Mouse (Mus musculus): Measurements from ENCODE around the gene Cysltr2. TPM values are rescaled to one million over a fixed set of nuclear protein-coding genes. Genes with fewer than 3 reads are reported as not detected.

The Cysltr2 gene
- 0.91 and 2.0 TPM in 2 replicates for polyA plus RNA-seq (2015; fragmentation: Nextera tagmentation; extraction: Ambion mirVana)

DNA sequence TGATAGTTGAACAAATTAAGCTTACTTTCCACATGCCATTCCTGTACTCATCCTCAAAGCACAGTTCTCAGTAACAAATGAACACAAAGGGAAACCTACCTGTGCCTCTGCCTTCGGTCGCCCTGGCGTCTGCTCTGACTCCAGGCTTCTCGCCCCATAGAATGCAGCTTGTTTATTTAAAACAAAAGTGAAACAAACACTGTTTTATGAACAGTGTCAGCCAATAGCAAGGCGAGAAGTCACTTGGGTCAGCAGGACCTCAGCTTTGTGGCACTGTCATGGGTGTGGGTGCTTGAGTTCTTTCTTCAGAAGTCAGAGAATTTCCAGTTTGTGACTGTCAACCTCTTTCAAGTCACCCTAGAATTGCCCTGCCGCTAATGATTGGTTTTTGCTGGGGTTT lies at the start of gene Cysltr2:
Cysltr2 (minus strand) TSS at position 178 of the 400 bp plus-strand sequence.
- H3K27ac ChIP-seq (ENCODE audit: low read length), result no peak within 1 kb of the TSS
- H3K9ac ChIP-seq (ENCODE audit: low read length), result no peak within 1 kb of the TSS
- no peak for ATAC-seq (replicated peaks; ENCODE audit: extremely low read depth, insufficient read depth, low FRiP score)
- H3K27me3 ChIP-seq (ENCODE audit: control insufficient read depth, insufficient read depth, low read length), result no peaks in the 10 kb centered on the region; the same call in 1 of the 2 replicates
- H3K36me3 ChIP-seq (ENCODE audit: control insufficient read depth, insufficient read depth), result no peaks in the 10 kb centered on the region
- no peak within 1 kb of the TSS for H3K4me2 ChIP-seq (ENCODE audit: low read depth, low read length)
- H3K4me3 ChIP-seq (ENCODE audit: low read length), result no peak within 1 kb of the TSS
- 70% methylated on average over 6 of the region's 6 CpGs for WGBS
- no peaks in the 10 kb centered on the region for H3K4me1 ChIP-seq (ENCODE audit: control insufficient read depth, insufficient read depth, low read length)
- no peaks in the 10 kb centered on the region; the same call in 1 of the 2 replicates for H3K9me3 ChIP-seq (replicated peaks; ENCODE audit: control insufficient read depth, low read length)

DNA sequence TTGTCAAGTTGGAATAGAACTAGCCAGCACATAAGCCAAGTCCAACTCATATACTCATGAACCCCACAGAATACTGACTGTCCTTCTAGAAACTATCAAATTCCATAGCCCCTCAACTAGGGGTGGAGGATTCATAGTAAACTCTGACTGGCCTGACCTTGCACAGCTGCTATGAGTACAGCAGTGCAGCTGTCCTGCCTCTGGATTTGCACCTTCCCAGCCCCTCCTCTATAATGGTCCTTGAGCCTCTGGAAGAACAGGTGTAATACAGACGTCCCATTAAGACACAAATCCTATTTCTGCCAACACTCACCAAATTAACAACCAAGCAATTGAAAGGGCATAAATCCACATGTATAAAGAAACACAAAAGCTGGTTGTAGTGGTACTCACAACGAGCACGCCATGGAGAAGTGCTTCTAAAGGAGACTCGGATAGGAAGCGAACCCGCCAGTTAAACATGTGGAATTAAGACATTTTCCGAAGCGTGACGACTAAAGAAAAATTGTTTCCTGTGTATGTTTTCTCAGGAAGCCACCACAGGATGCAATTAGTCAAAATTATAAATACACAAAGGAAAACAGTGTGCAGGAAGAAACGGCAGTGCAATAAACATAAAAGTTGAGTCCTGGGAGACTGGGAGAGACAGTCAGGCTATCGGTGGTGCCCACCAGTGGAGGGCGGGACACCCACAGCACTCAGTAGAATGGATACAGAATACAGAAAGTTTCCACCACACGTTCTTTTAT lies 46.1 kb upstream of the Cysltr2 start:
- no peaks in the 10 kb centered on the region for H3K36me3 ChIP-seq (ENCODE audit: control insufficient read depth, insufficient read depth)
- no peaks in the 10 kb centered on the region for H3K4me1 ChIP-seq (ENCODE audit: control insufficient read depth, insufficient read depth, low read length)
- H3K27ac ChIP-seq (ENCODE audit: low read length), result no peak overlapping the region
- peaks cover 9% of the 10 kb centered on the region; the same call in 1 of the 2 replicates for H3K27me3 ChIP-seq (ENCODE audit: control insufficient read depth, insufficient read depth, low read length)
- no peak for ATAC-seq (replicated peaks; ENCODE audit: extremely low read depth, insufficient read depth, low FRiP score)
- 65% methylated on average over 13 of the region's 13 CpGs for WGBS
- no peaks in the 10 kb centered on the region for H3K9me3 ChIP-seq (replicated peaks; ENCODE audit: control insufficient read depth, low read length)
- H3K9ac ChIP-seq (ENCODE audit: low read length), result no peak overlapping the region
- H3K4me2 ChIP-seq (ENCODE audit: low read depth, low read length), result no peak overlapping the region
- no peak overlapping the region for H3K4me3 ChIP-seq (ENCODE audit: low read length)

DNA sequence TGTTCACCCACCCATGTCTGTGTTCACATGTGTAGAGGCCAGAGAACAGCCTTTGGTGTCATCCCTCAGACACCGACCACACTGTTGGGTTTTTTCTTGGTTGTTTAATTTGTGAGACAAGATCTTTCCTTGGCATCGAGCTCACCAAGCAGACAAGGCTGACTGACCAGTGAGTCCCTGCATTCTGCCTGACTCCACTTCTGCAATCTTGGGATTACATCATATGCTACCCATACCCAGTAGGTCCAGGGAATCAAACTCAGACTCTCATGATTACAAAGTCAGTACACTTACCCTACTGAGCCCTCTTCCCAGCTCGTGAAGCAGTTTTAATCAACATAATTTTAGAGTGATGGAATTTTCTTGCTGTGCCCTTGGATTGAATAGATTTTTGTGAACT lies 44.0 kb upstream of the Cysltr2 start:
- peaks cover 3% of the 10 kb centered on the region; the same call in 1 of the 2 replicates for H3K27me3 ChIP-seq (ENCODE audit: control insufficient read depth, insufficient read depth, low read length)
- ATAC-seq (replicated peaks; ENCODE audit: extremely low read depth, insufficient read depth, low FRiP score), result no peak
- no peak overlapping the region for H3K4me2 ChIP-seq (ENCODE audit: low read depth, low read length)
- H3K36me3 ChIP-seq (ENCODE audit: control insufficient read depth, insufficient read depth), result no peaks in the 10 kb centered on the region
- H3K4me3 ChIP-seq (ENCODE audit: low read length), result no peak overlapping the region
- no peaks in the 10 kb centered on the region for H3K4me1 ChIP-seq (ENCODE audit: control insufficient read depth, insufficient read depth, low read length)
- H3K9ac ChIP-seq (ENCODE audit: low read length), result no peak overlapping the region
- H3K9me3 ChIP-seq (replicated peaks; ENCODE audit: control insufficient read depth, low read length), result no peaks in the 10 kb centered on the region
- no peak overlapping the region for H3K27ac ChIP-seq (ENCODE audit: low read length)
- WGBS, result 80% methylated on average over 3 of the region's 3 CpGs

DNA sequence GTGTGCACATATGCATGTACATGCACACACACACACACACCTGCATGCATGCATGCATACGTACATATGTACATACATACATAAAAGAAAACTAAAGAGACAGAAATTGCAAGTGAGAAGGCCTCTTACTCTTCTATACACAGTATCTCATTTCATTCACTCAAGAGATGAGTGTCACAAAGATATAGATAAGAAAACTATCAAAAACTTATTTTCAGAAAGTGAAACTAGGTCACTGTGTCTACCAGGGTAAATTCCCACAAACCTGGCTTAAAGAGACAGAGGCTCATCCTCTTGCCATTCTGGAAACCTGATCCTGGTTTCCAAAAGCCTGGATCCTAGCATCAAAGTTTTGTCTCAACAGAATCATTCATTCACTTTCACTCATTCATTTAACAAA lies 39.3 kb upstream of the Cysltr2 start:
- Histone ChIP-seq H3K4me2 (ENCODE audit: low read depth, low read length) (no peak overlapping the region), H3K27ac (ENCODE audit: low read length) (no peak overlapping the region), H3K4me1 (ENCODE audit: control insufficient read depth, insufficient read depth, low read length) (no peaks in the 10 kb centered on the region), H3K9ac (ENCODE audit: low read length) (no peak overlapping the region), H3K9me3 (replicated peaks; ENCODE audit: control insufficient read depth, low read length) (no peaks in the 10 kb centered on the region), H3K4me3 (ENCODE audit: low read length) (no peak overlapping the region), H3K27me3 (ENCODE audit: control insufficient read depth, insufficient read depth, low read length) (no peaks in the 10 kb centered on the region), H3K36me3 (ENCODE audit: control insufficient read depth, insufficient read depth) (no peaks in the 10 kb centered on the region)
- ATAC-seq (replicated peaks; ENCODE audit: extremely low read depth, insufficient read depth, low FRiP score), result no peak
- 86% methylated on average over 1 of the region's 1 CpGs for WGBS

DNA sequence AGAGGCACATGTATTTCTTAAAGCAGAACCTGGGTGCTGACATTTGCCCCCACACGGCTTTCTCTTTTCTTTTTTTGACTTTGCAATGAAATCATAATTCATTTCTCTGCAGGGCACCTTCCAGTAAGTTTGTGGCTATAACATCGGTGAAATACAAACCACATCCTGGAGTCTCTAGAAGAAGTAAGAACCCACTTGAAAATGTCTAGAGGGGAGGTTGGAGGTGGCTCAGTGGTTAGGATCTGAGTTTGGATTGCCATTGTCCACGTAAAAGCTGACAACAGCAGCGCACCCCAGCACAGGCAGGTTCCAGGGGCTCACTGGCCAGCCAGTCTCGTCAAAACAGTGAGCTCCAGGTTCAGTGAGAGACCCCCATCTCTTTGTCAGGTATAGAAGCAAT lies 38.8 kb upstream of the Cysltr2 start:
- H3K4me2 ChIP-seq (ENCODE audit: low read depth, low read length), result no peak overlapping the region
- no peaks in the 10 kb centered on the region for H3K27me3 ChIP-seq (ENCODE audit: control insufficient read depth, insufficient read depth, low read length)
- H3K36me3 ChIP-seq (ENCODE audit: control insufficient read depth, insufficient read depth), result no peaks in the 10 kb centered on the region
- no peaks in the 10 kb centered on the region for H3K9me3 ChIP-seq (replicated peaks; ENCODE audit: control insufficient read depth, low read length)
- 80% methylated on average over 5 of the region's 5 CpGs for WGBS
- ATAC-seq (replicated peaks; ENCODE audit: extremely low read depth, insufficient read depth, low FRiP score), result no peak
- no peak overlapping the region for H3K9ac ChIP-seq (ENCODE audit: low read length)
- no peak overlapping the region for H3K4me3 ChIP-seq (ENCODE audit: low read length)
- H3K4me1 ChIP-seq (ENCODE audit: control insufficient read depth, insufficient read depth, low read length), result no peaks in the 10 kb centered on the region
- H3K27ac ChIP-seq (ENCODE audit: low read length), result no peak overlapping the region

DNA sequence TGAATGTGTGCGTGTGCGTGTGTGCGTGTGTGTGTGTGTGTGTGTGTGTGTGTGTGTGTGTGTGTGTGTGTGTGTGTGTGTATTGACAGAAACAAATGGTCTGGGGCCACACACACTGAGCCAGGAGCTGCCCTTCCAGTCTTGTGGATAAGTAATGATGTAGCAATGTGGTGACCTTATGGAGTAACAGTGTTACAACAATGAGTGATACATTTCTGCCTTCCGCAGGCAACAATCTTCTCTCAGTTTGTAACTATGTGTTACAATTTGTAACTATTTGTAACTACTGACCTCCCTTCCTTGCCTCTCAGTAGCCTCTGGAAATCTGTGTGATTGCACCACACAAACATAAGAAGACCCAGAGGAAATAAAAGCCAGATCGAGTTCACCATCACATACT lies 38.3 kb upstream of the Cysltr2 start:
- Histone ChIP-seq H3K4me1 (ENCODE audit: control insufficient read depth, insufficient read depth, low read length) (no peaks in the 10 kb centered on the region), H3K9me3 (replicated peaks; ENCODE audit: control insufficient read depth, low read length) (no peaks in the 10 kb centered on the region), H3K9ac (ENCODE audit: low read length) (no peak overlapping the region), H3K27me3 (ENCODE audit: control insufficient read depth, insufficient read depth, low read length) (no peaks in the 10 kb centered on the region), H3K4me3 (ENCODE audit: low read length) (no peak overlapping the region), H3K4me2 (ENCODE audit: low read depth, low read length) (no peak overlapping the region), H3K27ac (ENCODE audit: low read length) (no peak overlapping the region), H3K36me3 (ENCODE audit: control insufficient read depth, insufficient read depth) (no peaks in the 10 kb centered on the region)
- 84% methylated on average over 5 of the region's 5 CpGs for WGBS
- no peak for ATAC-seq (replicated peaks; ENCODE audit: extremely low read depth, insufficient read depth, low FRiP score)

DNA sequence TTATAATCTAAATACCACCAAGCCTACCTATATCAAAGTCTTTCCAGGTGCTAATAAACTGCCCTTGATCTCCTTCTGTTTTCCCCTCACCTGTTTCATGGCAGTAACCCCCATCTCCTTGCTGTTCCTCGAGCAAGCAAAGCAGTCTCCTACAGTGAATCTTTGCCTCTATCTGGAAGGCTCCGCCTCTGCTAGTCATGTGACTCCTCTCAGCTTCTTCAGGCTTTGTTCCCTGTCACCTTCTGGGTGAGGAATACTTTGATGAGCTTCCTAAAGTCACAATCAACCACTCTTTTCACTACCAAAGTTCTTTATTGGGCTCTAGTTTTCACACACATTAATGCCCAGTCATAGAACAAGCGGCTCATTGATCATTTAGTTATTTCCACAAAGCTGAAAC lies 37.5 kb upstream of the Cysltr2 start:
- Histone ChIP-seq H3K4me2 (ENCODE audit: low read depth, low read length) (no peak overlapping the region), H3K27ac (ENCODE audit: low read length) (no peak overlapping the region), H3K27me3 (ENCODE audit: control insufficient read depth, insufficient read depth, low read length) (no peaks in the 10 kb centered on the region), H3K4me3 (ENCODE audit: low read length) (no peak overlapping the region), H3K4me1 (ENCODE audit: control insufficient read depth, insufficient read depth, low read length) (no peaks in the 10 kb centered on the region), H3K9me3 (replicated peaks; ENCODE audit: control insufficient read depth, low read length) (no peaks in the 10 kb centered on the region), H3K36me3 (ENCODE audit: control insufficient read depth, insufficient read depth) (no peaks in the 10 kb centered on the region), H3K9ac (ENCODE audit: low read length) (no peak overlapping the region)
- WGBS, result 58% methylated on average over 3 of the region's 3 CpGs
- no peak for ATAC-seq (replicated peaks; ENCODE audit: extremely low read depth, insufficient read depth, low FRiP score)

DNA sequence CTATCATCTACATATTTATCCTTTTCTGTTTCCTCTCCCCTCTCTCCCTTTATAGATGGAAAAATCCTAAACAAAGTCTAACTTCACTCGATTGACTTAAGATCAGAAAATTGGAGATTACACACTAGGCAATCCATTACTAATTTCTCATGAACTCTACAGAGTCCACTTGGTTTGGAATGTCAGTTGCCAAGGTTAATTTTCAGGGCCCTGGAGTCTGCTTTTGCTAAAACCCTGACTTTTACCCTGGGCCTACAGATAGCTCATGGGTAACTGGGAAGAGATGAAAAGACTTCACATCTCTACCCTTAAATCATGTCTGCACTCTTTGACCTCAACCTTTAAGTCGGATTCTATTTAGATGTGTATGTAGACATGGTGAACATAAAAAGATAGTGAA lies 34.6 kb upstream of the Cysltr2 start:
- H3K27ac ChIP-seq (ENCODE audit: low read length), result no peak overlapping the region
- no peak overlapping the region for H3K4me3 ChIP-seq (ENCODE audit: low read length)
- H3K4me2 ChIP-seq (ENCODE audit: low read depth, low read length), result no peak overlapping the region
- H3K9me3 ChIP-seq (replicated peaks; ENCODE audit: control insufficient read depth, low read length), result no peaks in the 10 kb centered on the region
- no peaks in the 10 kb centered on the region for H3K27me3 ChIP-seq (ENCODE audit: control insufficient read depth, insufficient read depth, low read length)
- H3K9ac ChIP-seq (ENCODE audit: low read length), result no peak overlapping the region
- WGBS, result 75% methylated on average over 2 of the region's 2 CpGs
- no peaks in the 10 kb centered on the region for H3K4me1 ChIP-seq (ENCODE audit: control insufficient read depth, insufficient read depth, low read length)
- H3K36me3 ChIP-seq (ENCODE audit: control insufficient read depth, insufficient read depth), result no peaks in the 10 kb centered on the region
- ATAC-seq (replicated peaks; ENCODE audit: extremely low read depth, insufficient read depth, low FRiP score), result no peak

DNA sequence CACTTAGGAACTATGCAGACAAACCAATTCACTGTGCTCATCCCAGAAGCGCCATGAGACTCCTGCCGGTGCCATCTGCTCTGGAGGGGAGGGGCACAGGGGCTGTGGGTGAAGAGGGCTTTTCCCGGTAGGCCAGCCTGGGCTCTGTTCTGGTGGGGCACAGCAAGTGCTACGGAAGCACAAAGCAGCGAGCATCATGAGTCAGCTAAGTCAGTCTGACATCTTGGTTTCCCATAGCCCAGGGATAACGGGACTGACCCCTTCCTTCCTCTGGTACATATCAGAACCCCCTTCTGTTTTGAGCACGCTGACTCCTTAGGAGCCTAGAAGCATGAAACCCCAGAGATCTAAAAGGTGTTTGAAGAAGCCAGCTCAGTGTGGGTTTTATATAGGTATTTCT lies 15.5 kb upstream of the Cysltr2 start:
- Histone ChIP-seq H3K9ac (ENCODE audit: low read length) (no peak overlapping the region), H3K4me3 (ENCODE audit: low read length) (no peak overlapping the region), H3K9me3 (replicated peaks; ENCODE audit: control insufficient read depth, low read length) (no peaks in the 10 kb centered on the region), H3K27me3 (ENCODE audit: control insufficient read depth, insufficient read depth, low read length) (no peaks in the 10 kb centered on the region), H3K36me3 (ENCODE audit: control insufficient read depth, insufficient read depth) (no peaks in the 10 kb centered on the region), H3K4me2 (ENCODE audit: low read depth, low read length) (no peak overlapping the region), H3K27ac (ENCODE audit: low read length) (no peak overlapping the region), H3K4me1 (ENCODE audit: control insufficient read depth, insufficient read depth, low read length) (no peaks in the 10 kb centered on the region)
- ATAC-seq (replicated peaks; ENCODE audit: extremely low read depth, insufficient read depth, low FRiP score), result no peak
- 72% methylated on average over 7 of the region's 7 CpGs for WGBS
